Mouse (Mus musculus) E14TG2a.4 (cell line): ENCODE data around the gene Ddx5.

ENCODE experiments used
- CTCF ChIP-seq: conservative IDR thresholded peaks from 2 replicates; pipeline ENCODE4 v1.5.1; 2014; ENCODE audit warnings: low read length
- NANOG ChIP-seq: IDR thresholded peaks from 2 replicates; pipeline ENCODE4 v1.6.1; 2014; ENCODE audit warnings: borderline replicate concordance, low read length, mixed read lengths

- TF ChIP-seq CTCF, result no peak
- no peak for TF ChIP-seq NANOG
Measured at GRCm38 (mm10) chr11:106778132-106778531, 10.9 kb downstream of the Ddx5 start.
